Mouse (Mus musculus): Measurements from ENCODE around the gene Chst7.

Chst7 gene

DNA sequence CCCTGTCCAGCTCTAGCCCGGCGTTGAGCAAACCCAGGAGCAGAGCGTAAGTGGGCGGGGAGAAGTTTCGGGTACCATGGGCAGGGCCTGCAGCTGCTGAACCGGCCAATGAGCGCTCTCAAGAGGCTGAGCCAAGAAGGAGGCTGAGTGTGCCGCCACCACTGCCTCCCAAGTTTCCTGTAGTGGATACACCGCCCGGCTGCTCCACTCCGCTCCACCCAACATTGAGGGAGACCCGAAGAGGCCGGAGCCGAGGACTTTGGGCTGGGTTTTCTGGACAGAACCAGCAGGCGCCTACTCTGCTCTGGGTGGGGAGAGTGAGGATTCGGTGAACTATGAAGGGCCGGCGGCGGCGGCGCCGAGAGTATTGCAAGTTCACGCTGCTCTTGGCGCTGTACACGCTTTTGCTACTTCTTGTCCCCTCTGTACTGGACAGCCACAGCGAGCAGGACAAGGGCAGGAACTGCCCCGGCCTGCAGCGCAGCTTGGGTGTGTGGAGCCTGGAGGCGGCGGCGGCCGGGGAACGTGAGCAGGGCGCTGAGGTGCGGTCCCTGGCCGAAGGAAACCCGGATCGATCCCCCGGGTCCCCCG lies at the start of gene Chst7:
Gene Chst7 (plus strand): TSS at position 180 of the 591 bp plus-strand sequence.
- peak; percentile 74 for DNase-seq (ENCODE audit: low read depth, low spot score)

DNA sequence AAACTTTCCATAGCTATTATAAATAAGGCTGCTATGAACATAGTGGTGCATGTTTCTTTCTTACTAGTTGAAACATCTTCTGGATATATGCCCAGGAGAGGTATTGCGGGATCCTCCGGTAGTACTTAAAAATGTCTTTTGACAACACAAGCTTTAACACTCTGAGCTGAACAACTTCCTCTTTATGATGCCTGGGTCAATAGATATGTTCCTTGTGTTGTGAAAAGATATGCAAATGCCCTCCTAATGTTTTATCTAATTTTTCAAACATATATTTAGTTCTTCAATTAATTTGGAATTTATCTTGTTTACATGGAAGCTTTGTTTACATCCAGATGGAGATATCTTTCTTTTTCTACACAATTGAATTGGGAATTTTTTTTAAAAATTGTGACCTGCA lies 47.1 kb upstream of the Chst7 start:
- no peak for DNase-seq (ENCODE audit: low read depth, low spot score)

- peak; percentile 2 for DNase-seq (ENCODE audit: low read depth, low spot score)
Measured at GRCm38 (mm10) chrX:20020942-20021341, 38.4 kb upstream of the Chst7 start.

DNA sequence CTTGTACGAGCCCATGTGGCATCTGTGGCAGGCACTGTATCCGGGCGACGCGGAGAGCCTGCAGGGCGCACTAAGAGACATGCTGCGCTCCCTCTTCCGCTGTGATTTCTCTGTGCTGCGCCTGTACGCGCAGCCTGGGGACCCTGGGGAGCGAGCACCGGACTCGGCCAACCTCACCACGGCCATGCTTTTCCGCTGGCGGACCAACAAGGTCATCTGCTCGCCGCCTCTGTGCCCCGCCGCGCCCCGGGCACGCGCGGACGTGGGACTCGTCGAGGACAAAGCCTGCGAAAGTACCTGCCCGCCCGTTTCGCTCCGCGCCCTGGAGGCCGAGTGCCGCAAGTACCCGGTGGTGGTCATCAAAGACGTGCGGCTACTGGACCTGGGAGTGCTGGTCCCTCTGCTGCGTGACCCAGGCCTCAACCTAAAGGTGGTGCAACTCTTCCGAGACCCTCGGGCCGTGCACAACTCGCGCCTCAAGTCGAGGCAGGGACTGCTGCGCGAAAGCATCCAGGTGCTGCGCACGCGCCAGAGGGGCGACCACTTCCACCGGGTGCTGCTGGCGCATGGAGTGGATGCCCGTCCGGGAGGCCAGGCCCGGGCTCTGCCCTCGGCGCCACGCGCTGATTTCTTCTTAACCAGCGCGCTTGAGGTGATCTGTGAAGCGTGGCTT lies 872 bp downstream of the Chst7 start:
- peak; percentile 14 for DNase-seq (ENCODE audit: low read depth, low spot score)

DNA sequence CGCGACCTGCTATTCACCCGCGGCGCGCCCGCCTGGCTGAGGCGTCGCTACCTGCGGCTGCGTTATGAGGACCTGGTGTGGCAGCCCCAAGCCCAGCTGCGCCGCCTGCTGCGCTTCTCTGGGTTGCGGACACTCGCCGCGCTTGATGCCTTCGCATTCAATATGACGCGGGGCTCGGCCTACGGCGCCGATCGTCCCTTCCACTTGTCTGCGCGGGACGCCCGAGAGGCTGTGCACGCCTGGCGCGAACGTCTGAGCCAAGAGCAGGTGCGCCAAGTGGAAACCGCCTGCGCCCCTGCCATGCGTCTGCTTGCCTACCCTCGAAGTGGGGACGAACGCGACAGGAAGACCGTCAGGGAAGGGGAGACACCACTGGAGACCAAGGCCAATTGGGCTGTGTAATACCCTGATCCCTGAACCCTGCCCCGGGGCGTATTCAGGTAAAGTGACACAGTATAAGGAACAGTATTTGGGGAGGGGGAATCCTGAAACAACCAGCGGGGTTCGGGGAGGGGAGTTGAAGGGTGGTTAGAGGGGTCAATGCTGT lies 1.5 kb downstream of the Chst7 start:
- peak; percentile 6 for DNase-seq (ENCODE audit: low read depth, low spot score)

DNA sequence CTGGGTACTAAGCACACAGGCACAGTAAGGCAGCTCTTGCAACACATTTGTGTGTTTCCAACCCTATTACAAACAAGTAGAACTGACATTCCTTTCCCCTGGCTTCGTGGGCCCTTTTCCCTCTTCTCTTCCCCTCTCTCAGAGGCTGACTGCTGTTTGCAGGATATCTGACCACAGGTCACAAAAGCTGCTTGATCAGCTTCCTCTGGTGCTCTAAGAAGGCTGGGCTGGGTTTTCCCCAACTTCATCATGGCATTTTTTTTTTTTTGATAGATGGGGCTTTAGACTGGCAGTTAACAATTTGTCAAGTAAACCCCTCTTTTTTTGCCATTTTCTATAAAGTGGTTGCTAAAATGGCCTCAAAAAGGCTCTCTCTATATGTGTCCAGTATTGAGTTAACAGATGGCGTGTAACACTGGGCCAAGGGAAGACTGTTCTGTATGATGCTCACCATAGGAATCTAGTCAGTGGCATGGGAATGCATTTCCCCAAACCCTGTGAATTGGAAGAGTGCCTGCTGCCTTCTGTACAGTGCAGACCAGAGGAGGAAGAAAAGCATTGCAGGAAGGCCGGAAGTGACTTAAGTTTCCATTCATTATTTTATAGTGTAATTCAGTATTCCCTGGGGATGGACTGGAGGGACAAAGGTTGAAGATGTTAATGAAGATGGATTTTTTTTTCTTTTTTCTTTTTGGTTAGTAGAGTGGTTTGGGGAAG lies 2.6 kb downstream of the Chst7 start:
- no peak for DNase-seq (ENCODE audit: low read depth, low spot score)

DNA sequence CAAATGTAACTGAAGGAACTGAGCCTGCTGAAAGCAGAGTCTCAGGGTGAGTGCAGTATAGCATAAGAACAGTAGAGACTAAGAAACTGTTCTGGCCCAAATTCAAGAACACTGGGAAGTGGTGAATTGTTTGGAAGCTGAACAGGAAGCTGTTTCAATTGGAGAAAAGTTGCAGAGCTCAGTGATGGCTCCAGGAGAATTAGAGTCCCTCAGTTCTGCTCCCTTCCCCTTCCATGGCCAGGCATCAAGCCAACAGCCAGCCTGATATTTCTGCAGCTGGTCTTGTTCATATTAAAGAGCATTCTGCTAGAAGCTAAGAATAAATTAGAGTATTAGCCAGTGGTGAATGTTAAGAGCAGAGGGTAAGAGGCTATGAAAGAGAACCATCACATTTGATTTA lies 7.3 kb downstream of the Chst7 start:
- DNase-seq (ENCODE audit: low read depth, low spot score), result no peak

DNA sequence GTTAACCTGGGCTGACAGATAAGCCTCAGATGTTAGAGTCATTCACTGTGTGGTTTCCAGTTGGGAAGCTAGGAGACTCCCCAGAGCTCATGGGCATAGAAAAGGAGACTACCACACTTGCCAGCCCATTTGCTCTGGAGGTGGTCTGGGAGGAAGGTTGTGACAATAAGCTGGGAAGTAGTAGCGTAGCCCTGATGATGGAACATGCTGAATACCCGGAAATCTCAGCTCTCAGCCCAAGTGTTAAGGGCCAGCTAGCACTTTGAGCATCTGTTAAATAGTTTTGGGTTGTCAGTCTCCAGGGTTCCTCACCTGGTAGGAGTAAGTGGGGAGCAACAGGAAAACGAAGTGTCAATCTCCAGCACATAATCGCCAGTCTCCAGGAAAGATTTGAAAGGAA lies 10.8 kb downstream of the Chst7 start:
- no peak for DNase-seq (ENCODE audit: low read depth, low spot score)

DNA sequence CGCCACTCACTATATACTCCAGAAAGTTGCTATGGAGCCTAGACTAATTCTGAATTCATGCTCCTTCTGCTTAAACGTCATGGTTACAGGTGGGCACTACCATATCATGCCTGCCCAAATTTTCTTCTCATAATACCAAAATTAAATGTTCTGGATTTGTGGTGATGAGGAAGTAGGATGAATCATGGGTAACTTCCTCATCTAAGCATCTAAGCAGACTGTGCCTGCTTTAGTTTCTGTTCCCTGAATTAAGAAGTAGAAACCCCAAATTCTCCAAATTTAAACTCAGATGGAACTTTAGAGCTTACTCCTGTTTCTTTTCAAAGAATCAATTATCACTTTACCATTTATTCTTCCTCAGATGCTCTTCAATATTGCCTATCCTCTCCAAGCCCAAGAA lies 58.4 kb downstream of the Chst7 start:
- DNase-seq (ENCODE audit: low read depth, low spot score), result no peak

- DNase-seq (ENCODE audit: low read depth, low spot score), result no peak
Measured at GRCm38 (mm10) chrX:20125481-20125880, 66.1 kb downstream of the Chst7 start.

DNA sequence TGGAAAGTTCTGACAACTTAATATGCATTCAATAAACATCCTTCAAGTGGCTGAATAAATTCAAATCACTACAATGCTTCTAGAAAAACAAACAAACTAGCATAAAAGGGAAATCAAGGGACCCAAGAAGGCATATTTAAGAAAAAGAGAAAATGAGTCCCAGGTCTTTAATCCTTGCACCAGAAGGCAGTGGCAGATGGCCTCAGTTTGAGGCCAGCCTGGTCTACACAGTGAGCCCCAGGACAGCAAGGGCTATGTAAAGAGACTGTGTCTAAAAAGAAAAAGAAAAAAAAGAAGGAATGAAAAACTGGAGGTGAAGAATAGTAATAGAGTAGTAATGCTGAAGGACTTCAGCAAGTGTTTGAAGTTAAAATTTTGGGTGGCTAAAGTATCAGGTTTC lies 69.6 kb downstream of the Chst7 start:
- no peak for DNase-seq (ENCODE audit: low read depth, low spot score)

DNA sequence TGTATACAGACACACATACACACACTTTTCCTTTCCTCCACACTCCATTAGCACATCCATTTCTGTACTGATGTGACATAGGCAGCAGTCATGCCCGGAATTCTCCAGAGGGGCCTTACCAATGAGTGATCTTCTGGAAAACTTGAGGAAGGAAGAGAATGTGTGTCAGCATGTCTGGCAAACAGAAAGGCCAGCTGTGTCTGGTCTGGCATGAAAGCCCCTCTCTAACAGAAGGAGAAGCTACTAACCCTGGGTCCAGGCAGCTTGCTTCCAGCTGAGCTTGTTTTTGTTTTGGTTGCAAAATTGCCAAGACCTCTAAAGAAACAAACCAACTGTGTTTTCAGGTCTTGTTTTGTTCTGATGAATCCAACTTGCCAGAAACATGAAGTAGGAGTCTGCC lies 70.1 kb downstream of the Chst7 start:
- no peak for DNase-seq (ENCODE audit: low read depth, low spot score)

All from ES-CJ7 (cell line).